Mouse (Mus musculus) hindbrain, embryonic 11.5 days (tissue): ENCODE measurements around the gene Lcn4. TPM values are rescaled to one million over a fixed set of nuclear protein-coding genes. Genes with fewer than 3 reads are reported as not detected.

Source experiments
- ATAC-seq: fragments of 200-750 bp; cut with Nextera tagmentation; 2 replicates; pipeline ENCODE4 v1.8.0; 2017; ENCODE audit warnings: mild to moderate bottlenecking, moderate TSS enrichment, moderate library complexity; ENCODE audit not compliant: low FRiP score
- DNase-seq: peaks from one replicate; pipeline ENCODE4 v3.0.0-alpha.2; 2015; ENCODE audit warnings: low spot score
- H3K27ac ChIP-seq: fragments of 300-500 bp; sonication (generic); 2 replicates; pipeline ENCODE4 v1.5.1; 2014; ENCODE audit warnings: mild to moderate bottlenecking, low read depth, low read length
- H3K27me3 ChIP-seq: fragments of 300-500 bp; sonication (generic); 2 replicates; pipeline ENCODE4 v1.6.1; 2014; ENCODE audit warnings: mild to moderate bottlenecking, low read length, moderate library complexity, mixed read lengths; ENCODE audit not compliant: control insufficient read depth, insufficient read depth
- H3K36me3 ChIP-seq: fragments of 300-500 bp; sonication (generic); 2 replicates; pipeline ENCODE4 v1.6.1; 2014; ENCODE audit warnings: mild to moderate bottlenecking, low read length, moderate library complexity, mixed read lengths; ENCODE audit not compliant: control insufficient read depth, insufficient read depth
- H3K4me1 ChIP-seq: fragments of 300-500 bp; sonication (generic); replicated peaks from 2 replicates; pipeline ENCODE4 v1.6.1; 2014; ENCODE audit warnings: low read length, mixed read lengths; ENCODE audit not compliant: control insufficient read depth, insufficient read depth
- H3K4me2 ChIP-seq: fragments of 300-500 bp; sonication (generic); replicated peaks from 2 replicates; pipeline ENCODE4 v1.6.1; 2014; ENCODE audit warnings: mild to moderate bottlenecking, low read depth, low read length
- H3K4me3 ChIP-seq: fragments of 300-500 bp; sonication (generic); 2 replicates; pipeline ENCODE4 v1.5.1; 2014; ENCODE audit warnings: low read depth, low read length
- H3K9ac ChIP-seq: fragments of 300-500 bp; sonication (generic); 2 replicates; pipeline ENCODE4 v1.6.1; 2014; ENCODE audit warnings: low read depth, low read length
- H3K9me3 ChIP-seq: fragments of 300-500 bp; sonication (generic); 2 replicates; pipeline ENCODE4 v1.6.1; 2016; ENCODE audit warnings: low read length; ENCODE audit not compliant: control insufficient read depth
- WGBS: fragments of 180-500 bp; shearing (Covaris S2); extraction: QIAGEN DNeasy Blood & Tissue Kit; methylation state at CpG from one replicate; pipeline ENCODE4 v1.1.7; 2014; 5-methylcytosine and 5-hydroxymethylcytosine counted together
- polyA plus RNA-seq: library from polyadenylated mRNA; unstranded; fragments of >200 nt; fragmentation: Nextera tagmentation; extraction: Ambion mirVana; gene quantifications from 2 replicates; pipeline ENCODE4 v1.2.1, GENCODE M21; 2014

Gene Lcn4
- polyA plus RNA-seq, 1 experiment from 2014 or later, result not detected

GRCm38 (mm10) chr2:26654687-26655086 is 16.4 kb downstream of the Lcn4 start:
- no peak overlapping the region for H3K9ac ChIP-seq
- 48% methylated on average over 1 of the region's 1 CpGs for WGBS
- no peaks in the 10 kb centered on the region for H3K27me3 ChIP-seq
- no peaks in the 10 kb centered on the region for H3K36me3 ChIP-seq
- DNase-seq (no peak), ATAC-seq (no peak)
- no peak overlapping the region for H3K27ac ChIP-seq
- H3K4me3 ChIP-seq, result no peak overlapping the region
- no peaks in the 10 kb centered on the region for H3K4me1 ChIP-seq
- no peaks in the 10 kb centered on the region for H3K9me3 ChIP-seq
- no peak overlapping the region for H3K4me2 ChIP-seq

GRCm38 (mm10) chr2:26646643-26647293 is 24.3 kb downstream of the Lcn4 start:
- peak; percentile 94 for ATAC-seq
- H3K27me3 ChIP-seq, result no peaks in the 10 kb centered on the region
- no peak overlapping the region for H3K27ac ChIP-seq
- no peak overlapping the region for H3K4me2 ChIP-seq
- H3K36me3 ChIP-seq, result no peaks in the 10 kb centered on the region
- H3K9me3 ChIP-seq, result no peaks in the 10 kb centered on the region
- H3K9ac ChIP-seq, result no peak overlapping the region
- 34% methylated on average over 3 of the region's 3 CpGs for WGBS
- H3K4me3 ChIP-seq, result no peak overlapping the region
- H3K4me1 ChIP-seq, result no peaks in the 10 kb centered on the region
- peak; percentile 95 for DNase-seq

- no peaks in the 10 kb centered on the region for H3K36me3 ChIP-seq
- no peak overlapping the region for H3K27ac ChIP-seq
- 59% methylated on average over 2 of the region's 2 CpGs for WGBS
- no peak overlapping the region for H3K9ac ChIP-seq
- no peak overlapping the region for H3K4me3 ChIP-seq
- DNase-seq, result peak; percentile 77
- H3K9me3 ChIP-seq, result no peaks in the 10 kb centered on the region
- peaks cover 1% of the 10 kb centered on the region; the same call in 1 of the 2 replicates for H3K4me1 ChIP-seq
- no peaks in the 10 kb centered on the region for H3K27me3 ChIP-seq
- no peak overlapping the region for H3K4me2 ChIP-seq
- no peak for ATAC-seq
These were observed 27.1 kb downstream of the Lcn4 start for GRCm38 (mm10) chr2:26643942-26644341.

GRCm38 (mm10) chr2:26641006-26641647 is 30.0 kb downstream of the Lcn4 start:
- peaks cover 4% of the 10 kb centered on the region; the same call in 1 of the 2 replicates for H3K36me3 ChIP-seq
- no peak overlapping the region for H3K9ac ChIP-seq
- no peak for DNase-seq
- ATAC-seq, result no peak
- peaks cover 11% of the 10 kb centered on the region; the same call in 1 of the 2 replicates for H3K4me1 ChIP-seq
- H3K4me3 ChIP-seq, result no peak overlapping the region
- 82% methylated on average over 7 of the region's 7 CpGs for WGBS
- no peaks in the 10 kb centered on the region for H3K9me3 ChIP-seq
- no peak overlapping the region for H3K4me2 ChIP-seq
- no peaks in the 10 kb centered on the region for H3K27me3 ChIP-seq
- no peak overlapping the region for H3K27ac ChIP-seq

- H3K36me3 ChIP-seq, result peaks cover 4% of the 10 kb centered on the region; the same call in 1 of the 2 replicates
These were observed 30.9 kb downstream of the Lcn4 start for GRCm38 (mm10) chr2:26639838-26640830.

GRCm38 (mm10) chr2:26639083-26639482 is 32.0 kb downstream of the Lcn4 start:
- Histone ChIP-seq H3K36me3 (peaks cover 4% of the 10 kb centered on the region; the same call in 1 of the 2 replicates), H3K4me3 (peak overlapping the region; percentile 93), H3K27me3 (no peaks in the 10 kb centered on the region), H3K9ac (peak overlapping the region; percentile 37), H3K4me2 (peak overlapping the region; percentile 50), H3K9me3 (no peaks in the 10 kb centered on the region), H3K27ac (no peak overlapping the region), H3K4me1 (peaks cover 11% of the 10 kb centered on the region; the same call in 1 of the 2 replicates)
- DNase-seq (peak; percentile 50), ATAC-seq (peak; percentile 31; the same call in 1 of the 2 replicates)
- WGBS, result 16% methylated on average over 8 of the region's 8 CpGs

More at GRCm38 (mm10) chr2:26639838-26640830, 30.9 kb downstream of the Lcn4 start:
- WGBS, result 5% methylated on average over 49 of the region's 49 CpGs
- Histone ChIP-seq H3K4me3 (peak overlapping the region; percentile 93), H3K4me2 (peak overlapping the region; percentile 50), H3K27ac (peak overlapping the region; percentile 62; the same call in 1 of the 2 replicates), H3K4me1 (peaks cover 11% of the 10 kb centered on the region; the same call in 1 of the 2 replicates), H3K27me3 (no peaks in the 10 kb centered on the region), H3K9me3 (no peaks in the 10 kb centered on the region), H3K9ac (peak overlapping the region; percentile 99)
- peak; percentile 99 for DNase-seq
- peak; percentile 81 for ATAC-seq

- WGBS, result 82% methylated on average over 5 of the region's 5 CpGs
- Histone ChIP-seq H3K27ac (peak overlapping the region; percentile 36; the same call in 1 of the 2 replicates), H3K9me3 (no peaks in the 10 kb centered on the region)
These were observed 32.5 kb downstream of the Lcn4 start for GRCm38 (mm10) chr2:26638572-26638971.

GRCm38 (mm10) chr2:26638039-26638438 is 33.0 kb downstream of the Lcn4 start:
- Histone ChIP-seq H3K9ac (peak overlapping the region; percentile 37; the same call in 1 of the 2 replicates), H3K4me1 (peaks cover 11% of the 10 kb centered on the region; the same call in 1 of the 2 replicates), H3K4me3 (no peak overlapping the region), H3K27me3 (no peaks in the 10 kb centered on the region), H3K4me2 (peak overlapping the region; percentile 50; the same call in 1 of the 2 replicates), H3K27ac (no peak overlapping the region), H3K36me3 (peaks cover 4% of the 10 kb centered on the region; the same call in 1 of the 2 replicates), H3K9me3 (no peaks in the 10 kb centered on the region)
- no peak for ATAC-seq
- no peak for DNase-seq
- 84% methylated on average over 5 of the region's 5 CpGs for WGBS

More at GRCm38 (mm10) chr2:26638572-26638971, 32.5 kb downstream of the Lcn4 start:
- H3K4me3 ChIP-seq, result peak overlapping the region; percentile 93
- no peaks in the 10 kb centered on the region for H3K27me3 ChIP-seq
- DNase-seq (no peak), ATAC-seq (no peak)
- H3K36me3 ChIP-seq, result peaks cover 4% of the 10 kb centered on the region; the same call in 1 of the 2 replicates
- H3K4me1 ChIP-seq, result peaks cover 11% of the 10 kb centered on the region; the same call in 1 of the 2 replicates
- H3K4me2 ChIP-seq, result peak overlapping the region; percentile 50
- peak overlapping the region; percentile 37 for H3K9ac ChIP-seq
